Mouse (Mus musculus): ENCODE results near the gene Prkag3. TPM values are rescaled to one million over a fixed set of nuclear protein-coding genes. Genes with fewer than 3 reads are reported as not detected.

Prkag3 gene
- total and polyA plus RNA-seq, 2 experiments from 2014 or later: 0.09 to 0.11 TPM

- DNase-seq (ENCODE audit: low spot score): no peak
- Histone ChIP-seq H3K9me3 (ENCODE audit: low read length) (no peaks in the 10 kb centered on the region), H3K36me3 (ENCODE audit: insufficient read depth, low read length) (no peaks in the 10 kb centered on the region), H3K27me3 (ENCODE audit: insufficient read depth, low read length) (no peaks in the 10 kb centered on the region; the same call in 1 of the 2 replicates), H3K9ac (replicated peaks; ENCODE audit: low read length, poor library complexity, severe bottlenecking) (no peak overlapping the region), H3K4me1 (ENCODE audit: insufficient read depth, low read length) (no peaks in the 10 kb centered on the region), H3K4me2 (ENCODE audit: low read depth, low read length, poor library complexity, severe bottlenecking) (no peak overlapping the region), H3K4me3 (ENCODE audit: low read depth, low read length) (no peak overlapping the region), H3K27ac (ENCODE audit: low read depth, low read length) (no peak overlapping the region)
- no peak for ATAC-seq (ENCODE audit: low FRiP score)
- no peak for TF ChIP-seq CTCF (IDR thresholded peaks at IDR 0.05)
- WGBS: 39% methylated on average over 6 of the region's 6 CpGs
Measured at GRCm38 (mm10) chr1:74709566-74709965, 39.5 kb downstream of the Prkag3 start.

- no peaks in the 10 kb centered on the region for H3K9me3 ChIP-seq (ENCODE audit: low read length)
- 80% methylated on average over 5 of the region's 5 CpGs for WGBS
- no peaks in the 10 kb centered on the region for H3K27me3 ChIP-seq (ENCODE audit: insufficient read depth, low read length)
- H3K27ac ChIP-seq (ENCODE audit: low read depth, low read length): no peak overlapping the region
- no peaks in the 10 kb centered on the region for H3K4me1 ChIP-seq (ENCODE audit: insufficient read depth, low read length)
- H3K4me2 ChIP-seq (ENCODE audit: low read depth, low read length, poor library complexity, severe bottlenecking): no peak overlapping the region
- no peak overlapping the region for H3K9ac ChIP-seq (replicated peaks; ENCODE audit: low read length, poor library complexity, severe bottlenecking)
- no peak overlapping the region for H3K4me3 ChIP-seq (ENCODE audit: low read depth, low read length)
- no peak for ATAC-seq (ENCODE audit: low FRiP score)
- peaks cover 5% of the 10 kb centered on the region; the same call in 1 of the 2 replicates for H3K36me3 ChIP-seq (ENCODE audit: insufficient read depth, low read length)
- TF ChIP-seq CTCF (IDR thresholded peaks at IDR 0.05): no peak
- no peak for DNase-seq (ENCODE audit: low spot score)
Measured at GRCm38 (mm10) chr1:74705016-74705415, 44.0 kb downstream of the Prkag3 start.

- ATAC-seq (ENCODE audit: low FRiP score): no peak
- no peak for DNase-seq (ENCODE audit: low spot score)
- WGBS: 78% methylated on average over 3 of the region's 3 CpGs
- Histone ChIP-seq H3K36me3 (ENCODE audit: insufficient read depth, low read length) (peaks cover 9% of the 10 kb centered on the region; the same call in 1 of the 2 replicates), H3K9ac (replicated peaks; ENCODE audit: low read length, poor library complexity, severe bottlenecking) (no peak overlapping the region), H3K27ac (ENCODE audit: low read depth, low read length) (no peak overlapping the region), H3K4me1 (ENCODE audit: insufficient read depth, low read length) (no peaks in the 10 kb centered on the region), H3K9me3 (ENCODE audit: low read length) (no peaks in the 10 kb centered on the region), H3K27me3 (ENCODE audit: insufficient read depth, low read length) (no peaks in the 10 kb centered on the region), H3K4me2 (ENCODE audit: low read depth, low read length, poor library complexity, severe bottlenecking) (no peak overlapping the region), H3K4me3 (ENCODE audit: low read depth, low read length) (no peak overlapping the region)
- no peak for TF ChIP-seq CTCF (IDR thresholded peaks at IDR 0.05)
Measured at GRCm38 (mm10) chr1:74704156-74704555, 44.9 kb downstream of the Prkag3 start.

- Histone ChIP-seq H3K4me3 (ENCODE audit: low read depth, low read length) (no peak overlapping the region), H3K27ac (ENCODE audit: low read depth, low read length) (no peak overlapping the region), H3K9me3 (ENCODE audit: low read length) (no peaks in the 10 kb centered on the region), H3K4me2 (ENCODE audit: low read depth, low read length, poor library complexity, severe bottlenecking) (no peak overlapping the region), H3K4me1 (ENCODE audit: insufficient read depth, low read length) (no peaks in the 10 kb centered on the region), H3K9ac (replicated peaks; ENCODE audit: low read length, poor library complexity, severe bottlenecking) (no peak overlapping the region), H3K27me3 (ENCODE audit: insufficient read depth, low read length) (no peaks in the 10 kb centered on the region), H3K36me3 (ENCODE audit: insufficient read depth, low read length) (peaks cover 23% of the 10 kb centered on the region)
- no peak for ATAC-seq (ENCODE audit: low FRiP score)
- DNase-seq (ENCODE audit: low spot score): no peak
- 92% methylated on average over 6 of the region's 6 CpGs for WGBS
- no peak for TF ChIP-seq CTCF (IDR thresholded peaks at IDR 0.05)
Measured at GRCm38 (mm10) chr1:74702142-74702553, 46.9 kb downstream of the Prkag3 start.

GRCm38 (mm10) chr1:74698791-74699190 is 50.2 kb downstream of the Prkag3 start:
- no peak for TF ChIP-seq CTCF (IDR thresholded peaks at IDR 0.05)
- H3K27me3 ChIP-seq (ENCODE audit: insufficient read depth, low read length): no peaks in the 10 kb centered on the region
- no peak for ATAC-seq (ENCODE audit: low FRiP score)
- H3K4me3 ChIP-seq (ENCODE audit: low read depth, low read length): no peak overlapping the region
- 96% methylated on average over 1 of the region's 1 CpGs for WGBS
- no peak for DNase-seq (ENCODE audit: low spot score)
- H3K9me3 ChIP-seq (ENCODE audit: low read length): no peaks in the 10 kb centered on the region
- no peak overlapping the region for H3K9ac ChIP-seq (replicated peaks; ENCODE audit: low read length, poor library complexity, severe bottlenecking)
- H3K4me2 ChIP-seq (ENCODE audit: low read depth, low read length, poor library complexity, severe bottlenecking): no peak overlapping the region
- no peak overlapping the region for H3K27ac ChIP-seq (ENCODE audit: low read depth, low read length)
- H3K4me1 ChIP-seq (ENCODE audit: insufficient read depth, low read length): no peaks in the 10 kb centered on the region
- H3K36me3 ChIP-seq (ENCODE audit: insufficient read depth, low read length): peaks cover 42% of the 10 kb centered on the region

- H3K9ac ChIP-seq (replicated peaks; ENCODE audit: low read length, poor library complexity, severe bottlenecking): no peak overlapping the region
- no peaks in the 10 kb centered on the region for H3K9me3 ChIP-seq (ENCODE audit: low read length)
- no peak for ATAC-seq (ENCODE audit: low FRiP score)
- no peak overlapping the region for H3K4me3 ChIP-seq (ENCODE audit: low read depth, low read length)
- no peak for DNase-seq (ENCODE audit: low spot score)
- TF ChIP-seq CTCF (IDR thresholded peaks at IDR 0.05): no peak
- WGBS: 100% methylated on average over 1 of the region's 1 CpGs
- no peak overlapping the region for H3K4me2 ChIP-seq (ENCODE audit: low read depth, low read length, poor library complexity, severe bottlenecking)
- H3K27ac ChIP-seq (ENCODE audit: low read depth, low read length): no peak overlapping the region
- H3K27me3 ChIP-seq (ENCODE audit: insufficient read depth, low read length): no peaks in the 10 kb centered on the region
- peaks cover 42% of the 10 kb centered on the region for H3K36me3 ChIP-seq (ENCODE audit: insufficient read depth, low read length)
- H3K4me1 ChIP-seq (ENCODE audit: insufficient read depth, low read length): no peaks in the 10 kb centered on the region
Measured at GRCm38 (mm10) chr1:74698353-74698752, 50.7 kb downstream of the Prkag3 start.

All from midbrain, postnatal 0 days (tissue).